Mouse (Mus musculus): ENCODE measurements around the gene Ttk.

Gene Ttk

DNA sequence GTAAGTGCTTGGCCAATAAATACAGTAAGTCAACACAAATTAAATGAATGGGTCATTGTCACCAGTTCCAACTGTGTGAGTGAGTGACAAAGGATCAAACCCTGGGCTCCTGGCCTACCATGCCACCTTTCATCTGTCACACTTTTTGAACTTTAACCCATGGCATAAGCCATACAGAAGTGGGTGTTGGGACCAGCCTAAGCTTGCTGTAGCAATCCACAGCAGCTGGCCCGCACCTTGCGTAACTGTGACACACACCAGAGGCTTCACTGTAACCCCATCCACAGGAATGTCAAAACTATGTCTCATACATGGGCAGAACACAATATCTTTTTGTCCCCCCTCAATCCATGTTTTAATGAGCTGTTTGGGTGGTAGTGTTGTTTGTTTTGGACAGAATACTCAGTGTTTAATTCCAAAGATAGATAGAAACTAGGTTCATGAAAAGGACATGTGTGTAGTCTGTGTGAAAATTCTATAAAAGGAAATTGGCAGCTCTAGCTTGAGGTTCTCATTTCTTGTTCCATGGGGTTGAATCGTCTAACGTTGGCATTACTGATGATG lies 59.4 kb downstream of the Ttk start:
- DNase-seq (ENCODE audit: low spot score): no peak

DNA sequence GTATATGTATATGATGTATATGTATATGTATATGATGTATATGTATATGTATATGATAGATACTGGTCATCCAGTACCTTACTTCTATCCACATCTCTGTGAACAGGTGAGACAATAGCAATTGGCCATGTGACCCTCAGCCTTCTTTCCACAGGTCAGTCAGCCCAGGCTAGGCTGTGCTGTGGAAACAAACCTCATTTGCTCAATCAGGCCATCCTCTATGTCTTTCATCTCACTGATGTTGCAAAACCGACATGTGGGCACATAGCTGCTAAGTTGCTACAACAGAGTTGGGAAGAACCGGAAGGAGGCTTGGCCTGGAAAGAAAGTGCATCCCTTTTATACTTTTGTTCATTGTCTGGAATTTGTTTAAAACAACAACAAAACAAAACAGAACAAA lies 67.6 kb downstream of the Ttk start:
- no peak for DNase-seq (ENCODE audit: low spot score)

GRCm38 (mm10) chr9:83905820-83906219 lies 71.3 kb downstream of the Ttk start:
- DNase-seq (ENCODE audit: low spot score): no peak

DNA sequence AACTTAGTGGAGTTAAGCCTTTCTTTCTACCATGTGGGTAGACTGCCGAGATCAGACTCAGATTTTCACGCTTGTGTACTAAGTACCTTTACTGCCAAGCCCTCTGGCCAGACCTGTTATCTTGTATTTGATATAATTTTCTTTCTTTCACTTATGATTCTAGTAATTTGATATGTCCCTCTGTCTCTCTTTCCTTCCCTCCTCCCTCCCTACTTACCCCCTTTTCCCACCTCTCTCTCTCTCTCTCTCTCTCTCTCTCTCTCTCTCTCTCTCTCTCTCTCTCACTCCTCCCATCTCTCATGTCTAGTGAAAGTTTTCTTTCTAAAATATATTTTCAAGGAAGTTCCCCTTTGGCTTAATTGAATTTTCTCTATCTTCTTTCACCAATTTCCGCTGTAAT lies 72.5 kb downstream of the Ttk start:
- DNase-seq (ENCODE audit: low spot score): no peak

GRCm38 (mm10) chr9:83909836-83910235 lies 75.3 kb downstream of the Ttk start:
- no peak for DNase-seq (ENCODE audit: low spot score)

DNA sequence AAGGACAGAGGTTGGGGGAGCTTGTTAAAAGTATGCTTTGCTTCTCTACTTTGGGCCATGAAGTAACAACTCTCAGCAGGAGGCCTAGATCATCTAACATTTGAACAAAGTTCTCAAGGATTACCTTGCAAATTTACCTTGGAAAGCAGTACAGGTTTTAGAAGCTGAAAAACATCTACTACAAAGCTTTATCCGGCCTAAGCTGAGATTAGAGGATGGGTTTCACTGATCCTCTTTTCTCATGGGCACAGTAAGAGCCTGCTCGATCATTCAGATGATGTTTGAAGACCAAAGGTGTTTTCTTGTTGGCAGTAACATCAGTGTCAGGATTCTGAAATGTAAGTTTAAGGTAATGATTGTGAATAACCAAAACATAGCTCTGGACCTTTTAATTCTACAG lies 76.4 kb downstream of the Ttk start:
- no peak for DNase-seq (ENCODE audit: low spot score)

Data from left cerebral cortex, adult 11 months (tissue).